Mouse (Mus musculus): ENCODE measurements around the gene 9230102O04Rik.

9230102O04Rik gene

GRCm38 (mm10) chr2:9888913-9889650 is at the start of gene 9230102O04Rik:
Gene 9230102O04Rik, minus strand, starts transcription at chr2:9889540.
- DNase-seq (ENCODE audit: low read depth, low spot score) = no peak

- no peak for DNase-seq (ENCODE audit: low read depth, low spot score)
Measured at GRCm38 (mm10) chr2:9935965-9936364, 46.6 kb upstream of the 9230102O04Rik start.

GRCm38 (mm10) chr2:9926905-9927283 is 37.6 kb upstream of the 9230102O04Rik start:
- DNase-seq (ENCODE audit: low read depth, low spot score) = no peak

- DNase-seq (ENCODE audit: low read depth, low spot score) = no peak
Measured at GRCm38 (mm10) chr2:9926194-9926904, 37.0 kb upstream of the 9230102O04Rik start.

GRCm38 (mm10) chr2:9918691-9919471 is 29.5 kb upstream of the 9230102O04Rik start:
- DNase-seq (ENCODE audit: low read depth, low spot score) = no peak

GRCm38 (mm10) chr2:9917602-9918001 is 28.3 kb upstream of the 9230102O04Rik start:
- no peak for DNase-seq (ENCODE audit: low read depth, low spot score)

- DNase-seq (ENCODE audit: low read depth, low spot score) = no peak
Measured at GRCm38 (mm10) chr2:9905995-9906394, 16.7 kb upstream of the 9230102O04Rik start.

- no peak for DNase-seq (ENCODE audit: low read depth, low spot score)
Measured at GRCm38 (mm10) chr2:9903854-9904560, 14.7 kb upstream of the 9230102O04Rik start.

- DNase-seq (ENCODE audit: low read depth, low spot score) = no peak
Measured at GRCm38 (mm10) chr2:9897846-9898245, 8.5 kb upstream of the 9230102O04Rik start.

- no peak for DNase-seq (ENCODE audit: low read depth, low spot score)
Measured at GRCm38 (mm10) chr2:9896097-9896770, 6.9 kb upstream of the 9230102O04Rik start.

GRCm38 (mm10) chr2:9894836-9895593 is 5.7 kb upstream of the 9230102O04Rik start:
- no peak for DNase-seq (ENCODE audit: low read depth, low spot score)

GRCm38 (mm10) chr2:9893272-9893953 is 4.1 kb upstream of the 9230102O04Rik start:
- DNase-seq (ENCODE audit: low read depth, low spot score) = no peak

GRCm38 (mm10) chr2:9892541-9892940 is 3.2 kb upstream of the 9230102O04Rik start:
- DNase-seq (ENCODE audit: low read depth, low spot score) = no peak

- DNase-seq (ENCODE audit: low read depth, low spot score) = no peak
Measured at GRCm38 (mm10) chr2:9890906-9891305, 1.6 kb upstream of the 9230102O04Rik start.

- no peak for DNase-seq (ENCODE audit: low read depth, low spot score)
Measured at GRCm38 (mm10) chr2:9890251-9890650, 911 bp upstream of the 9230102O04Rik start.

GRCm38 (mm10) chr2:9889651-9890183 is 377 bp upstream of the 9230102O04Rik start, which contains the start of gene Gata3:
Gene Gata3, minus strand, starts transcription at chr2:9890034.
- no peak for DNase-seq (ENCODE audit: low read depth, low spot score)

GRCm38 (mm10) chr2:9887636-9888035 is 1.7 kb downstream of the 9230102O04Rik start:
- no peak for DNase-seq (ENCODE audit: low read depth, low spot score)

GRCm38 (mm10) chr2:9886921-9887610 is 2.3 kb downstream of the 9230102O04Rik start:
- DNase-seq (ENCODE audit: low read depth, low spot score) = no peak

- no peak for DNase-seq (ENCODE audit: low read depth, low spot score)
Measured at GRCm38 (mm10) chr2:9886031-9886430, 3.3 kb downstream of the 9230102O04Rik start.
